Mouse (Mus musculus) heart, adult 8-10 months (tissue): Measurements from ENCODE around the gene Usp46. TPM values are rescaled to one million over a fixed set of nuclear protein-coding genes. Genes with fewer than 3 reads are reported as not detected.
"Not testable (repeated sequence)": the region's sequence is repeated elsewhere in the genome, so short reads cannot be mapped to it uniquely, and the experiment has no call there.

Experiments used
- DNase-seq: peaks from one replicate; pipeline ENCODE4 v3.0.0; 2022; ENCODE audit warnings: low spot score
- total RNA-seq, 4 experiments: library from RNA; stranded (reverse); gene quantifications; 2 replicates each; pipeline ENCODE4 v1.2.4; 2022

Usp46 gene
- total RNA-seq = 10 to 100 TPM; 32.2 to 40.1 (median 34.8) TPM

DNA sequence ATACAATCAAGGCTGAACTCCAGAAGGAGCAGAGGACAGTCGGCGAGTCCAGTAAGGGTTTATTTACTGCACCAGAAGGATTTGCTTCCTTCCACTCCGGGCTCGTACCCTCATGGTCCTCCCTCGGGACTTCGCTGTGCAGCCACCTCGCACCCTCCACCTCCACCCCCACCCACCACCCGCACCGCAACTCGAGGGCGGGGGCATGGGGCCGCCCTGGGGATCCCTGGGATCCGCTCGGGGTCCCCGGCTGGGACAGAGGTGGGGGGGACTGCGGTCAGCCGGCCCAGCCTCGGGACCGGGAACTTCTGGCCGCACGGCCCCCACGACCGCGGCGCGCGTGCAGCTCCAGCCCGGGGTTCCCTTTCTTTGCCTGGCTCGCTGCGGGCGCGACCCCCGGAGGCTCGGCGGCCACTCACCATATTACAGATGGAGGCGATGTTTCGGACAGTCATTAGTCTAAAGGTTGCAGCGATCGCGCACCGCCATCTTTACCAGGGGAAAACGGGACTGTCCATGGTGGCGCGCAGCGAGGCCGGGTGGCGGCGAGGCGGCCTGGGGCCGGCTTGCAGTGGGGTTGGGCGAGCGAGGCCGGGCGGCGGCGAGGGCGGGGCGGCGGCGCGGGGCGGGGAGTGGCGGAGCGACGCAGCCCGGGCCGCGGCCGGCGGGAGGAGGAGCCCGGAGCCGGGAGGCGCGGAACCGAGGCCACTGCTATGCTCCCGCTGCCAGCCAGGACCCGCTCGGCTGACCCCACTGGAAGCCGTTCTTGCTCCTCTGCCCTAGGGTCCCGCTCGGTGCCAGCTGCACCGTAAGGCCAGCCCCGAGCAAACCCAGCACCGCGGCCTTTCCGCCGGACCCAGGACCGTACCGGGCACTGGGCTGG, at the start of gene Usp46:
Gene Usp46 (minus strand): TSS at position 601 of the 883 bp plus-strand sequence.
- DNase-seq = peak; percentile 78

DNA sequence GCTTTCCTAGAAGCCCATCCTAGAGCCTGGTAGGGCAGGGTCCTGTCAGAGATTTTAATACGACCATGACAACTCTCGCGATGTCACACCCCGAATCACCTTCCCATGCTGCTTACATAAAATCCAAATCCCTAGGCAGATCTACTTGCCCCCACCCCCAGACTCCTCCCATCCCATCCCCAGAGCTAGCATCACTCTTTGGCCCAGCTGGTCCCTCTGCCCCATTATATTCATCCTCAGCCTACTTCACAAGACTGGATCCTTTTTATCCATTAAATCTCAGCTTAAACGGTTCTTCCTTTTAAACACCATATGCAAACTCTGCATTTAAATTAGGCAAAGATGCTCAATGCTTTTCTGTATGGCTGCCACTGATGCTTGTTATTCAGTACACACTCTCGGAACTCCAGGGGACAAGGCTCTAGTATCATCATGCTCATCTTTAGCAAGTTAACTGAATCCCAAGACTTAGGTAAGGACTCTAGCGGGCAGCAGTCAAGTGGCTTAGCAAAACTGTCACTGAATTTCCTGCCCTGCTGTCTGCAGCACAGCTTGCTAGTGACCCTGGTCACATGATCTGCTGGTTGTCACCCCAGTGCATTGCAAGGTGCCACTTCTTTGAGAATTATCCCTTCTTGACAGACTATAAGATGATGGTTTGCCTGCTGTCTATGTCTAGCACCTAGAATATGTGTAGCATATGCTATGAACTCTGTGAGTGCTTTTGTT, 45.9 kb upstream of the Usp46 start:
- DNase-seq = no peak

GRCm38 (mm10) chr5:74105445-74105844, 37.2 kb upstream of the Usp46 start:
- DNase-seq = no peak

DNA sequence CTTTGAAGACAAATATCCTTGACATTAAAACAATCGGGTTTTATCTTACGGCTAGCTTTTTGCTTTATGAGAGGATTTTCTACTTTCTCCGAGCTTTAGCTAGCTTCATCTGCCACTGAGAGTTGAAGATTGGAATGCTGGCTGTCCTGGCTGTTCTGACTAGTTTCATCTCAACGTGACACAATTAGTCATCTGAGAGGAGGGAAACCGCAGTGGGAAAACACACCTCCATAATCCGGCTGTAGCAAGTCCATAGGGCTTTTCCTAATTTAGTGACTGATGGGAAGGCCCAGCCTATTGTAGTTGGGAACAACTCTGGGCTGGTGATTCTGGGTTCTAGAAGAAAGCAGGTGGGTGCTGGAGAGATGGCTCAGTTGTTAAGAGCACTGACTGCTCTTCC, 33.5 kb upstream of the Usp46 start:
- no peak for DNase-seq

DNA sequence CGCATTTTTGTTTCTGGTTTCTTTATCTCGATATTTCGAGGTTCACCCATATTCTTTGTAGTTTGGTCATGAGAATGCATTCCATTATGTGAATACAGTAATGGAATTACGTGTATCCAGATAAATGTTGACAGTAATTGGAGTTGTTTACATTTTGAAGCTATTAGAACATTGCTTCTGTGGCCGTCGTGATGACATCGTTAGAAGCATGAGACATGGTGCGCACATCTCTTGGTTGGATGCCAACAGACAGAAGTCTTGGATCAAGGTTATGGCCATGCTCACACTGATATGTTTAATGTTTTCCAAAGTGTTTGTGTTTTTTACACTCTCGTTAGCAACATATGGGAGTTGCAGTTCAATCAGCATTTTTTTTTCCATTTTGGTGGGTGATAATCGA, 30.8 kb upstream of the Usp46 start:
- DNase-seq = no peak

DNA sequence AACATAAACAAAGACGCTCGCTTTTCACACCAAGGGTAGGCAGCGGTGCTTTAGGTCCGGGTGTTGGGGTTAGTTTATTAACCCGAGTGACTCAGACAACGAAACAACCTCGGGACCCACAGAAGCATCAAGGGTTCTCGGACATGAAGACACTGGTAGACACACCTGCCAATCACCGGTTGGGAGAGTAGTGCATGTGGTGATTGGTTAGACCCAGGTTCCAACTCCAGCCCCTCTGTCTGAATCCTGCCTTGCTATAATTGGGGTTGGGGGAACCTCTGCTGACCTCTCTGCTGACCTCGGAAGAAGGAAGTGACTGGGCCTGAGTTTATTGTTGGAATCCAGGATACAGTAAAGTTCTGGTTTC, 29.6 kb upstream of the Usp46 start:
- DNase-seq = no peak

- no peak for DNase-seq
Measured at GRCm38 (mm10) chr5:74097116-74097853, 29.1 kb upstream of the Usp46 start.

- no peak for DNase-seq
Measured at GRCm38 (mm10) chr5:74096060-74096459, 27.8 kb upstream of the Usp46 start.

DNA sequence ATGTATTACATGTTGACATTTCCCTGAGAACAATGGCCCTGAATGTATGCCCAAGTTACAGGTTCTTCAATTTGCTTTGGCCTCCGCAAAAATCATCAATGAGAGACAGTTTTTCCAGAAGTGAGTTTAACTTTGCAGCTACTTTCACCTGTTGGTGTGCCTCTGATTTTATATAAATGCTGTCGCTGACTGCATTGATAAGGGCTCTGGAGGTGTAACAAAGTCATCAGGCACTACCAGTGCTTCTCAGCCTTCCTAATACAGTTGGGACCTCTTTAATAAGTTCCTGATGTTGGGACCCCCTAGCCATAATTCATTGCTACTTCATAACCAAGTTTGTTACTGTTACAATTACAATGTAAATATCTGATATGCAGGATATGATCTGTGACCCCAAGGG, 27.4 kb upstream of the Usp46 start:
- no peak for DNase-seq

DNA sequence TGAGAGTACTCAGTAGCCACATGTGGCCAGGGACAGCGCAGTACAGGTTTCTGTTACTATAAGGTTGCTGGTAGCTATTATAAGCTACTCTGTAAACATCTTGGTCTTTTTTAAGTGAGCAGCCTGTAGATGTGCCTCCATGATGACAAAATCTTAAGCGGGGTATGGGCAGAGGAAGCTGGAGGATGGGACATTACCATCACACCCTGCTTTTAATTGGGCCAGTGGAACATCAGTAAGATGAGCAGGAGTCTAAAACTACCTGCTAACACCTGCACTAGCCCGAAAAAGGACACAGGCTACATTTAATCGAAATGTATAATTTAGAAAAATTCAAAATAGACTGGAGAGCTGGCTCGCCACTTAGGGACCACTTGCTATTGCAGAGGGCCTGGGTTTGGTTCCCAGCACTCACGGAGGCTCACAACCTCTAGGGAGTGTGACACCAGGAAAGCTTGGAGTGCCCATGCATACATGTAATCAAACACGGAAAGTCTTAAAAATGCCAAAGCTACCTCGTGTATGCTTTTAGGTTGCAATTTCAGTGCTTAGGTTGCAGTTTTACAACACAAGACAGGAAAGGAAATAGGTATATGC, 26.7 kb upstream of the Usp46 start:
- DNase-seq = no peak

DNA sequence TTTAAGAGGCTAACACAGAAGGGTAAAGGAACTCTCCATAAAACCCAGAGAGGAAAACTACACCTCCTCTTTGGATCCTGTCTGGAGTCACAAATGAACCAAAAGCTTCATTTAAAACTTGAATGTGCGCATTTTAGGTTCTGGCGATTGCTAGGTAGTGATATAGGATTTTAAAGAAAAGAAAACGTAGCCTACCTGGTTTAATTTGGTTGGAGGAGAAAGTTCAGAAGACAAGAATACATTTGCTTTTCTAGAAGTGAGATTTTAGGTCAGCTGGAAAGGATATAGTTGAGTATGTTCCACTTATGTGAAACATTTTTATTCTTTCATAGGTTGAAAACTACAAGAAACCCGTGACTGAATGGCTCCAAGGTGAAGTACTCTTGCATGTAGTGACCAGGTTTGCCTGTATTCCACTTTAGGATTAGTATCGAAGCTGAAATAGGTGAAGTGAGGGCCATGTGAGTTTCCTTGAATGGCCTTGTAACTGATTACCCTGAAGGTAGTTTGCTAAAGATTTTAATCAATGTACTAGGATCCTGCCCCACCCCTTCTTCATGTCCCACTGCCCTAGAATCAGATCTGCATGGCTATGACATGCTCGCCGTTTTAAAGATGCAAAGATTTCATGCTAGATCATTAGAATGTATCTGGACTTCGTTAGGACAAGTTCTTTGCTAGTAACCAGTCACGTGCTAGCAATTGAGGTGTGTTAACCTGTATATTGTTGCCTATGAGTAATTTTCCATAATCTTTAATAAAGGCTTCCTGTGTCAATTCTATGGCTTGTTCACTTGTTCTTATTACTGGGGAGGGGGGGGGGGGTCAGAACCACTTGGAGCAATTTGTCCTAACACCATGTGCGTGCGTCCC, 25.6 kb upstream of the Usp46 start:
- DNase-seq = no peak

DNA sequence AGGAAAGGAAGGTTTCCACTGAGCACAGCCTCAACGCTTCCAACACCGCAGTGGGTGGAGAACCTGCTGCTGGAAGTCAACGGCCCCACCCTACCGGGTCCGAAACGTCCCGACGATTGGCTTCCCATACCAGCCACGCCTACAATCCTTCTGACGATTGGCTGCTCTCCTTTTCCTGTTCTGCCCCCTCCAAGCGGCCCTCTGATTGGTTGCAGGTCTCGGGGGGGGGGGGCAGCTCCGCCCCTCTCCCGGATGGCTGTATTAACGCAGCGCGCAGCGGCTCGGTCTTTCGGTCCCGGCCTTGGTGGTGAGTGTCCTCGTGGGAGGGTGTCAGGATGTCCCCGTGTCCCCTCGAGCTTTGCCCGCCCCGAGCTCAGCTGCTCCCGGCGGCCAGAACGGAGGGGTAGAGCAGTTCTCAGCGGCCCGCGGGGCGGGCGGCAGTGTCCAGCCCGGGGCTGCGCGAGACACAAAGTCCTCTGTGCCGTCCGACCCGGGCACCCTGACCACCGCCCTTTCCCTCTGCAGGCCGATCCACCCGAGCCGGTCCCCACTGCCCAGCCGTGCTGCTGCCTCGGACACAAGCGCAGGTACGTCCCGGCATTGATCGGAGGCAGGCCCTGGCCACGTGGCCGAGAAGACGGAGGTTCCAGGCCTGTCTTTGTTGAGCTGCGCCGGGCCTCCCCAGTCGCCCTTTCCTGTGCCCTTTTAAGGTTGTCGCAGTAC, 24.8 kb upstream of the Usp46 start:
- DNase-seq = peak; percentile 95

GRCm38 (mm10) chr5:74092481-74092832, 24.2 kb upstream of the Usp46 start:
- no peak for DNase-seq

DNA sequence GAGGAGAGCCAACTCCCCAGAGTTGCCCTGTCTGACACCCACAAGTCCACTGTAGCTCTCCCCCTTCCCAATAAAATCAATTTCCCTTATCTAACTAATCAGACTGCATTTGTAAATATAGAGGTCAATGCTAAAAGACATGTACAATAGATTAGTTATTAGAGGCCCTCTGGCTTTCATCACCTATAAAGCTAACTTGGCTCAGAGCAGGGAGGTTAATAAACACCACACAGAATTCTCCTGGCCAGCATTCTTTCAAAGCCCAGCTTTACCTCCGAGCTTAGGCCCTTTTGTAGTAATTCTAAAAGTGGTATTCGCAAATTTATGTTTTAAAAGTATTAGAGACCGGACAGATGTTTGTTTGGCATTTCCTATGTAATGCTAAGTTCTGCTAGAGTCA, 21.4 kb upstream of the Usp46 start:
- no peak for DNase-seq

DNA sequence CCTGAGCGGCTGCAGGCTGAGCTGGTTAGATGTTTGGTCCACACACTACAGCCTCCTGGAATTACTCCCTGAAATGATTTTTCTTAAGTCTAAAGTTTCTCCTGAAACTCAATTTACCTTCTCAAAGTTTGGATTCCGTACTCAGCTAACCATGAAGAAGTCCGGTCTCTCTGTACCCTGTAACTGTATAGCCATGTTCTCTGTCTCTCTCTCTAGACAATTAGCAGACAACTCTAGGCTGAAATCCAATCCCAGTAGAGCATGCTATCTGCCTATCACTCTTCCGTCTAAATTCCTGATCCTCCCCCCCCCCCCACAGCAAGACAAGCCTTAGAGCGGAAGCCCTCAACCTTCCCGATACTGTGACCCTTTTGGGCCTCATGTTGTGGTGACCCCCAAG, 13.5 kb upstream of the Usp46 start:
- DNase-seq = no peak

DNA sequence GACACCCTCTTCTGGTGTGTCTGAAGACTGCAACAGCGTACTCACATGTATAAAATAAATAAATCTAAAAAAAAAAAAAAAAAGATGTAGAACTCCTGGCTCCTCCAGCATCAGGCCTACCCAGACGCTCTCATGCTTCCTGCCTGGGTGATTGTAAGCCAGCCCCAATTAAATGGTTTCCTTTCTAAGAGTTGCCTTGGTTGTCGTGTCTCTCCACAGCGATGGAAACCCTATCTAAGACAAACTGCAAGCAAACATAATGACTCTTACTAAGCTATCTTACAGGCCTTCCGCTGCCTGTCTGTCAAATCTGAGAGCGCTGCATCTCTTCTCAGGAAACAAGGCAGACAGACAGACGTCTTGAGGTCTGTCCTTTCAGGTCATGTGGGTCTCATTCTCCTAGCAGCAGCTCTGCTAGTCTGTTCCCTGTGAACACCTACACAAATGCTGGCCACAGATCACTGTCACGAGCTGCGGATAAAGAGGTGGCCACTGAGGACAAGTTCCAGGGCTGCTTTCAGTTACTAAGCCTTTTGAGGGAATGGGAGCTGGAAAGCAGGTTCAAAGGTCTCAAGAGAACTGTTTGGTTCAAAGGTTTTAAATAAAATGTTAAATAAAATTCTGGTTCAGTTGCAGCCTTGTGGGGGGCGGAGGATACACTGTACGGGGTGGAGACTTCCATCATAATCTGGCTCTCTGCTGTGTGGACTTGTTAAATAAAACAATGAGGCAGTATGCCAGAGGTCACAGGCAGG, 10.8 kb upstream of the Usp46 start:
- DNase-seq = no peak

- no peak for DNase-seq
Measured at GRCm38 (mm10) chr5:74078400-74078799, 10.2 kb upstream of the Usp46 start.

- DNase-seq = no peak
Measured at GRCm38 (mm10) chr5:74077959-74078358, 9.7 kb upstream of the Usp46 start.

- no peak for DNase-seq
Measured at GRCm38 (mm10) chr5:74076759-74077158, 8.5 kb upstream of the Usp46 start.

- not testable (repeated sequence) for DNase-seq
Measured at GRCm38 (mm10) chr5:74070564-74070963, 2.3 kb upstream of the Usp46 start.
